Mouse (Mus musculus) urinary bladder, adult 2 months (tissue): ENCODE measurements around the gene Npc1l1. TPM values are rescaled to one million over a fixed set of nuclear protein-coding genes. Genes with fewer than 3 reads are reported as not detected.
A peak's percentile ranks its signal among the peaks of the same experiment; 100 is the strongest.
"Not testable (repeated sequence)": the region's sequence is repeated elsewhere in the genome, so short reads cannot be mapped to it uniquely, and the experiment has no call there.

Source experiments
- DNase-seq: peaks from one replicate; pipeline ENCODE4 v3.0.0; 2022; ENCODE audit warnings: low spot score
- polyA plus RNA-seq: library from polyadenylated mRNA; depleted of rRNA; stranded (reverse); fragments of >200 nt; gene quantifications from 2 replicates; pipeline ENCODE4 v1.2.3, GENCODE M21; 2012; rRNA removed

The Npc1l1 gene
- polyA plus RNA-seq: 0.16 and 0.18 TPM in 2 replicates

- DNase-seq: no peak
These were observed at the start of gene Npc1l1 for GRCm38 (mm10) chr11:6230012-6230411. TSS of gene Npc1l1 (minus strand) at chr11:6230143.

- no peak for DNase-seq
These were observed 46.5 kb upstream of the Npc1l1 start for GRCm38 (mm10) chr11:6276466-6276865.

DNA sequence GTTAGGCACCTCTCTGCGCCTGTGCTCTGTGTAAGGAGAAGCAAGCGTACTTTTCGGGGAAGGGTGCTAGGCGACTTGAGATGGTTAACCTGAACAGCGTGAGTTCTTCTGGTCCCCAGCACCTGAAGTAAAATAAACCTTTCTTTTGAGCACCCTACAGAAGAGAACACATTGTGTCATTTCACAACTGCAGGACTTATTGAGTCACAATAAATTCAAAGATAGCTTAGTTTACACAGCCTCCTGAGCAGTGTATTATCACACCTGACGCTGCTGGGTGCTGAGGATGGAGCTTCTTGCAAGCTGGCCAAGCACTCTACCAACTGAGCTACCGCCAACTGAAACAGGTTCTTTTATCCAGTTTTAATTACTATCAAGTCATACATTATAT lies 45.1 kb upstream of the Npc1l1 start:
- no peak for DNase-seq

DNA sequence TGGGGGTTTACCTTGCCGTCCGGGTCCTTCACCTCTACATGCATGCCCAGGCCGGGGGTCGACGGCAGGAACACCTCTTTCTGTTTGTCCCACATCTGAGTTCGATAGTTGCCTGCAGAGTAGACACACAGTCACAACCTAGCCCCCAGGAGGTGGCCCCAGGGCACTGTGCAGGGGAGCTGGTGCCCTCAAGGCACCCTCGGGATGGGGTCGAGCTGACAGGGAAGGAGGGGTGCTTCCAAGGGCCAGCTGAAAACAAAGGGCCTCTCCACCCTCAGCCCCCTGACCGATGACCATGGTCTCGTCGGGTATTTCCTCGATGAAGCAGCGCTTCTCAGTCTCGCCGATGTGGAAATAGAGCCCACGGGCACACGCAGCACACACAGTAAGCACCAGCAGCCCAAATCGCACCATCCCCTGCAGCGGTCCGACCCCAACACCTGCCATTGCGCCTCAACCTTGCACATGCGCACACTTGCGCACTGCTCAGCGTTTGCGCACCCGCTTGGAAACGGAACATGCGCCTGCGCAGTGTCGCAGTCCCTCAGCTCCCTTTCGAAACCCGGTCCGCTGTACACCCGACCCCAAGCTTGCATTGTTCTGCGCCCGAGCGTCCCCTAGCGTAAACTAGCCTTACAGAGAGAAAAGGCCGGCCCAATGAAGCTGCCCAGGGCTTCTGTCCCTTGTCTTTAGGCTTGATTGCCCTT lies 44.6 kb upstream of the Npc1l1 start, which contains the start of gene Tmed4:
TSS of gene Tmed4 (minus strand) at position 484 of the 707 bp plus-strand sequence.
- peak; percentile 89 for DNase-seq

DNA sequence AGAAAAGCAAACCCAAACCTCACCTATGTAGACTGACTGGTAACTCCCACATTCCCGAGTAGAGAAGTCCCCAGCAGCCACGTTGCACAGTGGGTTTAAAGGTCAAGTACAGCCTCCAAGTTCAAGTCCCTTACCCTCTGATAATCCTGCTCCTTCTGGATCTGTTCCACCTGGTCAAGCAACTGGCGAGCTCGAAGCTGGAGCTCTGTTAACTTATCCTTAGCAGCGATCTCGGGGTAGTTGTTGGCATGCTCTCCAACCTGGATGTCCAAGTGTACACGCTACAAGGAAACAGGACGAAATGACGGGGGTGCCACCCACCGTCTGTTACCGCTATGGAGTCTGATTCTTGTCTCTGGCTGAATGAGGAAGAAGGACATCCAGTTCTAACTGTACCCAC lies 43.7 kb upstream of the Npc1l1 start:
- no peak for DNase-seq

DNA sequence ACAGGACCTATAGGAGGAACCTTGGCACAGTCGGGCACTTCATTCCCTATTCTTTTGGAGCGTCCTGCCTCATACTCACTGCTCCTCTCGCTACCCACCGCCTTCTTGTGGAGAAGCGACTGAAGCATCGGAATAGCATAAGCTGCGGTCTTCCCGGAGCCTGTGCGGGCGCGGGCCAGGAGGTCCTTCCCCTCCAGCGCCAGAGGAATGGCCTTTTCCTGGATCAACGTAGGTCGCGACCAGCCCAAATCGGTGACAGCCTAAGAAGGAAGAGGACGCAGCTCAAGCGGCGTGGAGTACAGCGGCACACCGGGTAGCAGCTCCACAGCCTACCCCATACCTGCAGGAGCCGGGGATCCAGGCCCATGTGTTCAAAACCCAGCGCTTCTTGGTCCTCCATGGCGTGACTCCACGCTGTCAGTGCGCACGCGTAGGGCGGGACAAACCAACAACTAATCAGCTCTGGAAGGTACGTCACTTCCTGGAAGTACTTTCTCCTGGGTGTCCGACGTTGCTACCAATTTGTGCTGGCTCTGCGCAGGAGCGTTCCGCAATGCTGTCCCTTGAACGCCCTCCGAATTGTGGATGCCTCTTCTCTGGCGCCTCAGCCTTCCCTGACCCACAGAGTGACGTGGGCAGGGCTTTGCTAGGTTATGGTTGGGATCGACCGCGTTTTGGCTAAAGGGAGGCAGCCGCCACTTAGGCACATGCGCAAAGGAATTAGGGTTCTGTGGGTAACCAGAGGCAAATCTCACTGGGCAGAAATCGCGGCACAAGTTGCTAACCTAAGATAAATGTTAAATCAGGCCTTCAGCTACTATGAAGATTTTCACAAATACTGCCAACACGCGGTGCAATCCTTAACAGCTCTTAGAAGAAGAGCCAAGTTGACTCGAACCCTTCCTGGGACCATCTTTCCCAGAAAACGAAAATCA lies 37.6 kb upstream of the Npc1l1 start, which contains the start of gene Ddx56:
TSS of gene Ddx56 (minus strand) at position 453 of the 935 bp plus-strand sequence.
- peak; percentile 75 for DNase-seq

GRCm38 (mm10) chr11:6266621-6267020 lies 36.7 kb upstream of the Npc1l1 start:
- DNase-seq: no peak

GRCm38 (mm10) chr11:6261434-6262082 lies 31.6 kb upstream of the Npc1l1 start:
- DNase-seq: no peak

DNA sequence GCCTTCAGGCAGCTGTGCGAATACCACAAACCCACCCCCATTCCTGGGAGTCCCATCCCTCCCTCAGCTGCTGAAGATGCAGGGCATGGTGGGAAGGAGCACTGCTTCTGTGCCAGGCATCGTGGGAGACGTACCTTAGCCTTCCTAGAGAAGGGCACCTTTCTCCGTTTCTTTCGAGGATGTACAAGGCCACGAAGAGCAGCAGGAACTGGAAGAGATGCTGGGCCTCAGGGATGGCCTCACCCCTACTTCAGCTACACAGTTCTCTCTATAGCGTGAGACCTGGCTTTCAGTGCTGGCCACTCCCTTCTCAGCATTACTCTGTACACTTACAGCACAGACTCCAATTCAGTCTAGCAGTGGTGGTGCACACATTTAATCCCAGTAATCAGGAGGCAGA lies 29.5 kb upstream of the Npc1l1 start:
- DNase-seq: no peak

GRCm38 (mm10) chr11:6256490-6257072 lies 26.6 kb upstream of the Npc1l1 start:
- DNase-seq: no peak

DNA sequence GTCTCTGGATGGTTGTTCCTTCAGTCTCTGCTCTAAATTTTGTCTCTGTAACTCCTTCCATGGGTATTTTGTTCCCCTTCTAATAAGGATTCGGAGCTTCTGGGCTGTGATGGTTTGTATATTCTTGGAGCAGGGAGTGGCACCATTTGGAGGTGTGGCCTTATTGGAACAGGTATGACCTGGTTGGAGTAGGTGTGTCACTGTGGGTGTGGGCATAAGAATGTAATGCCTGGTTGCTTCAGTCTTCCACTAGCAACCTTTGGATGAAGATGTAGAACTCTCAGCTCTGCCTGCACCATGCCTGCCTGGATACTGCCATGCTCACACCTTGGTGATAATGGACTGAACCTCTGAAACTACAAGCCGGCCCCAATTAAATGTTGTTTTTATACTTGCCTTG lies 24.7 kb upstream of the Npc1l1 start:
- not testable (repeated sequence) for DNase-seq

DNA sequence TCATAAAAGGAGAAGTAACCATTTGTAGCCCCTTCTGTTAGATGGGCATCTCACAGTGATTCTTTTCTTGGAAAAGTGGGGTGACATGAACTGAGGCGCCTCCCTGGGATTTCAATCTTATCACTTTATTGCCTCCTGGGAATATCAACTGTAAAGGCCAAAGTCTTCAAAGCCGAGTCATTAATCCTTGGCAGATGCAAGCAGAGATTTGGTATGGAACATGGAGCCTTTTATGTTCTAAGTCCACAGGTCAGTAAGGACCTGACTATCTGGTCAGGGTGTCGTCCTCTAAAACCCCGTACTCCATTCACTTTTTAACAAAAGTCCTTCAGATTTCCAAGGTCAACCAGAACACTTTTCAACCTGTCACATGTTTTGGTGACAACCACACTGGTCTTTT lies 22.9 kb upstream of the Npc1l1 start:
- DNase-seq: no peak

- DNase-seq: no peak
These were observed 22.3 kb upstream of the Npc1l1 start for GRCm38 (mm10) chr11:6252248-6252647.

DNA sequence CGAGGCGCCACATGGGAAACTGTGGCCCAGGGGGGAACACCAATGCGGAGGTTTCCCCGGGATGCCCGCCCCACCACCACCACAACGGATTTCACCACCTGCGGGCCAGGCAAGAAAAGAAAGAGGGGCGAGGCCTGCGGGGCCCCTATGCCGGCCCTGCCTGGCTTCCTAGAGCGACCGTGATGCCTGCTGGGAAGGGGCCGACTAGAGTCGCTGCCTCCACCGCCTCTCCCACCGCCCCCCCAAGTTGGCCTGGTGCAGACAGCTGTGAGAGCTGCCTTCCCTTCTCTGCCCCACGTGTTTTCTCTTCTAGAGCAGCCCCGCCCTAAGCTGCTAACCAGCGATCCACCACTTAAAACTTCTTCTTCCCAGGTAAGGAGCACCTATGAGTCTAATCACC lies 14.8 kb upstream of the Npc1l1 start:
- DNase-seq: no peak

GRCm38 (mm10) chr11:6233025-6233424 lies 3.1 kb upstream of the Npc1l1 start:
- DNase-seq: no peak

GRCm38 (mm10) chr11:6224541-6225229 lies 5.3 kb downstream of the Npc1l1 start:
- DNase-seq: no peak

GRCm38 (mm10) chr11:6222187-6222586 lies 7.8 kb downstream of the Npc1l1 start:
- no peak for DNase-seq

GRCm38 (mm10) chr11:6219967-6220366 lies 10.0 kb downstream of the Npc1l1 start:
- DNase-seq: no peak

- no peak for DNase-seq
These were observed 11.6 kb downstream of the Npc1l1 start for GRCm38 (mm10) chr11:6218189-6218896.

GRCm38 (mm10) chr11:6216834-6217233 lies 13.1 kb downstream of the Npc1l1 start:
- DNase-seq: no peak

DNA sequence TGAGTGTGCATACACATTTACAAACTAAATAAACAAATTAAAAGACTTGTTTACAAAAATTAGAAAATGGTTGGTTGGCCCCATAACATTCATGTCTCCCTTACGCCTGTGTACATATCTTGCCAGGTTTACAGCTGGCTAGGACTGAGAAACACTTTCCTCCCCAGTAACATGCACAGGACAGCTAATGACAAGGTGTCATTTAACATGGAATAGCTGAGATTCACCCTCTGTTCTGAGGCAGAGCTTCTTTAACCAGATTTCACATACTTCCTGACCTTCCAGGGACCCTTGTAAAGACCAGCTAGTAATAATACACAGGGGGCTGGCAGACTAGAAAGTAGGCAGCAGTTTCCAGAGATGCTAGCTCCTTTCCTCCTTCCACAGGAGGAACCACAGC lies 21.8 kb downstream of the Npc1l1 start:
- DNase-seq: no peak
